Mouse (Mus musculus) CH12.LX (cell line): ENCODE results near the gene Lrch3.

Experiments used
- CHD1 ChIP-seq: IDR thresholded peaks from 2 replicates; pipeline ENCODE4 v1.6.1; 2012; ENCODE audit warnings: low read depth, low read length, improper control_type of control experiment, inconsistent platforms
- CTCF ChIP-seq, 2 experiments: IDR thresholded peaks in 1 of 2; conservative IDR thresholded peaks in 1 of 2; 2 replicates each; pipeline ENCODE4 v1.5.1; 2011 to 2012; ENCODE audit warnings: low read depth in 2 of 2, low read length in 2 of 2, improper control_type of control experiment in 1 of 2, inconsistent platforms in 1 of 2, mild to moderate bottlenecking in 1 of 2, moderate library complexity in 1 of 2
- E2F4 ChIP-seq: IDR thresholded peaks from 2 replicates; pipeline ENCODE4 v1.6.1; 2011; ENCODE audit warnings: low read depth, low read length, improper control_type of control experiment; ENCODE audit not compliant: insufficient replicate concordance
- EP300 ChIP-seq: IDR thresholded peaks from 2 replicates; pipeline ENCODE4 v1.6.1; 2011; ENCODE audit warnings: low read length, improper control_type of control experiment
- KAT2A ChIP-seq: IDR thresholded peaks from 2 replicates; pipeline ENCODE4 v1.6.1; 2012; ENCODE audit warnings: low read length, improper control_type of control experiment, inconsistent platforms; ENCODE audit not compliant: insufficient replicate concordance
- POLR2A ChIP-seq: IDR thresholded peaks from 2 replicates; pipeline ENCODE4 v1.6.1; 2011; ENCODE audit warnings: low read depth, mild to moderate bottlenecking, improper control_type of control experiment, low read length
- POLR2AphosphoS2 ChIP-seq: IDR thresholded peaks from 2 replicates; pipeline ENCODE4 v1.6.1; 2011; ENCODE audit warnings: low read depth, low read length, improper control_type of control experiment
- TCF12 ChIP-seq: IDR thresholded peaks from 2 replicates; pipeline ENCODE4 v1.6.1; 2014; ENCODE audit warnings: low read depth, mild to moderate bottlenecking, inconsistent platforms, low read length, improper control_type of control experiment
- USF2 ChIP-seq: conservative IDR thresholded peaks from 2 replicates; pipeline ENCODE4 v1.6.1; 2011; ENCODE audit warnings: low read depth, low read length, improper control_type of control experiment
- ZC3H11A ChIP-seq: IDR thresholded peaks from 2 replicates; pipeline ENCODE4 v1.6.1; 2012; ENCODE audit warnings: low read depth, mild to moderate bottlenecking, inconsistent platforms, low read length, improper control_type of control experiment
- ZMIZ1 ChIP-seq: IDR thresholded peaks from 2 replicates; pipeline ENCODE4 v1.6.1; 2012; ENCODE audit warnings: low read depth, mild to moderate bottlenecking, inconsistent platforms, low read length, improper control_type of control experiment

GRCm38 (mm10) chr16:32956889-32957288, 43.0 kb downstream of the Lrch3 start:
- TF ChIP-seq ZMIZ1: no peak
- no peak for TF ChIP-seq E2F4
- TF ChIP-seq CTCF (conservative IDR thresholded peaks at IDR 0.05 in 1 of 2, IDR thresholded peaks at IDR 0.05 in 1 of 2; ENCODE audit: low read depth in 2 of 2, low read length in 2 of 2): peak in 1 of 2 experiments; percentile 53; a peak in 2 of 4 replicates
- no peak for TF ChIP-seq EP300
- TF ChIP-seq KAT2A: no peak
- no peak for TF ChIP-seq POLR2AphosphoS2
- TF ChIP-seq CHD1: no peak
- no peak for TF ChIP-seq TCF12
- TF ChIP-seq ZC3H11A: no peak
- no peak for TF ChIP-seq USF2
- no peak for TF ChIP-seq POLR2A
